Mouse (Mus musculus) T-cell, adult 66 days (primary cell): ENCODE measurements around the gene Lin54. TPM values are rescaled to one million over a fixed set of nuclear protein-coding genes. Genes with fewer than 3 reads are reported as not detected.

Experiments
- total RNA-seq, 2 experiments: library from RNA; stranded (reverse); gene quantifications; 3 replicates in 1 of 2; 4 replicates in 1 of 2; pipeline ENCODE4 v1.2.4; 2023

Lin54 gene
- total RNA-seq = 10 to 100 TPM; 20.0 to 26.2 TPM

DNA sequence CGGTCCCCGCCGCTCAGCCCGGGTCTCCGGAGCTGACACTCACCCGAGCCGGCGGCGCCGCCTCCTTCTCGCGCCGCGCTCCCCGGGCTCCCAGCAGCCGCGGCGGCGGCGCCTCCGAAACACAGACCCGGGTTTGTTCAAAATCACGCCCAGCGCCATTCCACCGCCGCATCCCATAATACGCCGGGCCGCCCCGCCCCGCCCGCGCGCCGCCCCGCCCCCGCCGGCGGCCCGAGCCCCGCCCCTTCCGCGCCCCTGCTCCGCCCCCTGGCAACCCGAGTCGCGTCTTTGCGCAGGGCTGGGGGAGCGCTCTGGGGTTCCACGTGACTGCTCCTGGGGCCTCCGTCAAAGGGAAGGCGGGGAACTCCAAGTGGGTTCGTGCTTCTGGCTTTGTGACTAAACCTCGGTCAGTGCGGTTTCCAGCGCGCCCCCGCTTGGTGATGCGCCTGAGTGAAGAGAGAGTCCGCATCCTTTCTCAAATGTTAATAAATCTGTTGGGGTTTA lies at the start of gene Lin54:
Lin54 (minus strand) TSS at position 182 of the 504 bp plus-strand sequence.

DNA sequence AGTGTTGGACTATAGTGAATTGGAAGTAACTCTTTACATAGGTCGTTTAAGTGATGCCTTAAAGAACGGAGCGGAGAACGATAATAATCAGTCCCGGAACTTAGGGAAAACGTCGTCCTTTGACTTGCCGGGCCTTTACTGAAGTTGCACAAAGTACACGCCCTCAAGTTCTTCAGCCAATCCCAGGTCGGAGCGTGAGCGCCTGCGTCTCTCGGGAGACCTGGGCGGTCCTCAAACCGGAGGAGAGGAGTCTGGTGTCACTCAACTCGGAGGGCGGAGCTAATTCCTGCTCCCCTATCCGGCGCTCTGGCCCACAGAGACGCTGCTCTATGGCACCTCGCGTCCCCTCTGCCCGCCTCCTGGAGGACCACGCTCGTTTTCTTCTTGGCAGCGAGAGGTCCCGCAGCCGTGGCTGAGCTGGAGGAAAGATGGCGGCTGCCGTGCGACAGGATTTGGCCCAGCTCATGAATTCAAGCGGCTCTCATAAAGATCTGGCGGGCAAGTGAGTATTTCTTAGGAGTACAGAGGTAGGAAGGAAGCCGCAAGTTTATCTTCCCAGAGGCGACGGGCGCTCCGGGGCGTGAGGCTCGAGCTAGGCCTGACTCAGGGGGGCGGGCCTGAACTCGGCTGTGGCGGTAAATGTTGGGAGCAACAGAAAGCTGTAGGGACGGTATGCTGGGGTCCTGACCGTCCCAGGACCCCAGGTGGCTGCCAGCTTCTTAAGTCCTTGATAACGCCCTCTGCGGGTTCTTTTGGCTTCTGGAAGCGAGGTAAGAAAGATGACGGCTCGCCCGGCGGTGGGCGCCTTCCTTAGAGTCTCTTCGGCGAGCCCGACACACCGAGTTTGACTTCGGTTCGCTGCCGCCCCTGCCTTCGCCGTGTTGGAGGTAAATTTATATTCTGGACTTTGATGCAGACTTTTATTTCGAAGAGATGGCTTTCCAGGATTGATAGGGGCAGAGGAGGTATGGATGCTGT lies 17.9 kb upstream of the Lin54 start, which contains the start of gene Cops4:
Cops4 (plus strand) TSS at position 261 of the 978 bp plus-strand sequence.

DNA sequence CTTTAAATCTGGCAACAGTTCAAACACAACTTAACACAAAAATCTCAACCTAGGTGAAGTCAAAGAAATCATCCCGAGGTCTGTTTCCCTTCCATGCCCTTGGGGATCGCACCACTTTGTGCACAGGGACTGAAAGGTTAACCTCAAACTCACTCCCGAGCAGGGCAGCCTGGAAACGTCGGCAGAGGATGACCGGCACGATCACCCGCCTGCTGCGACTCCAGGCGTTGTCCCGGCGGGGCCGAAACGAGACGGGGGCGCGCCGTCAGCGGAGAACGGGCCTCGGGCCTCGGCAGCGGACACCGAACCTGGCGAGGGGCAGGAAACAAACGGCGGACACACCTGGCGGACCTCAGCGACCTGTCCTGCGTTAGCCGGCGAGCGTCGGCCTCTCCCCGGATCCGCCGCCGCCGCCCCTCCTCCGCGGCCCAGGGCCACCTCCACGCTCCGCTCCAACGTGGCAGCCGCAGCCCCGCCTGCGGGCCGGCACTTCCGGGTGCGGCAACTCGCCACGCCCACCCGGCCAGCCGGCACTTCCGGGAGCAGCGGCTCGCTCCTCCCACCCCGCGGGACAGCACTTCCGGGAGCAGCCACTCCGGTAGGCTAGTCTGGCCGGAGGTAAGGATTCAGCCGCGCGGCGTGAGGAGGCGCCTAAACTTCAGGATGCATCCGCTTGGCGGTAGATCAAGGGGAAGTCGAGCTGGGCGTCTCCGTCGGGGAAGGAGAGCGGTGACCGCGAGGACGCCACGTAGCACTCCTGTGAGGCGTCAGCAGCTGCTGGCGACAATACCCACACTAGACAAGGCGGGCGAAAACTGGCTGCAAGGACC lies 84.5 kb downstream of the Lin54 start, which contains the start of gene Sec31a:
Sec31a (minus strand) TSS at position 474 of the 830 bp plus-strand sequence.

Other genes starting within 250 kb of the Lin54 start
- gene Sec31a, start 84.4 kb downstream of the Lin54 start, total RNA-seq = 100 to 1,000 TPM; 141 to 154 TPM
- gene Cops4, start 17.7 kb upstream of the Lin54 start, total RNA-seq = 10 to 100 TPM; 63.7 to 71.0 TPM
- gene Plac8, start 71.6 kb upstream of the Lin54 start, total RNA-seq = 10 to 100 TPM; 35.9 to 78.5 TPM
- 10 to 100 TPM; 36.6 to 37.5 TPM for gene Coq2, start 174.5 kb upstream of the Lin54 start, total RNA-seq
- 1 to 10 TPM; 1.4 to 2.2 TPM for gene Hpse, start 219.1 kb upstream of the Lin54 start, total RNA-seq